Mouse (Mus musculus) adrenal gland, postnatal 10 days (tissue): Measurements from ENCODE around the gene Stat6. TPM values are rescaled to one million over a fixed set of nuclear protein-coding genes. Genes with fewer than 3 reads are reported as not detected.
A peak's percentile ranks its signal among the peaks of the same experiment; 100 is the strongest.

Source experiments
- DNase-seq: peaks from one replicate; pipeline ENCODE4 v3.0.0; 2021; ENCODE audit warnings: mixed read lengths
- total RNA-seq, 2 experiments: library from RNA; stranded (reverse); gene quantifications; 2 replicates each; pipeline ENCODE4 v1.2.3; 2021

The Stat6 gene
- total RNA-seq, 2 experiments from 2014 or later, result 64.7 to 67.8 TPM

DNA sequence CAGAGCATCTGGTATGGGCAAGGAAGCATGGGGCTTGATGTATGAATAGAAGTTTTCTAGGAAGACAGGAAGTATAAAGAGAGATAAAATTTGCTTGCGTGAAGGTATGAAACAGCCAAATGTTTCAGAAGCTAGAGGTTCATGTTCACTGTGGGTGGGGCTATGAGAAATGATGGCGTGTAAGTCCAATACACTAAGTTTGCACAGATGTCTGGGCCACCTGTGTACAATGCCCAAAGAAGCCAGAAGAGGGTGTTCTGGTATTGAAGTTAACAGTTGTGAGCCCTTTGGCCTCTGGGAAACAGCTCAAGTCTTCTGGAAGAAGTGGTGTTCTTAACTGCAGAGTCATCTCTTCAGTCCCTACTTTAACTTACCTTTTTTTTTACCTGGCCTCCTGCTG lies 27.4 kb downstream of the Stat6 start:
- DNase-seq, result no peak

GRCm38 (mm10) chr10:127671276-127671675 lies 28.5 kb downstream of the Stat6 start:
- DNase-seq, result peak; percentile 40

- no peak for DNase-seq
Observed at GRCm38 (mm10) chr10:127674046-127674655, 31.4 kb downstream of the Stat6 start.

GRCm38 (mm10) chr10:127674794-127675522 lies 32.2 kb downstream of the Stat6 start:
- peak; percentile 91 for DNase-seq

DNA sequence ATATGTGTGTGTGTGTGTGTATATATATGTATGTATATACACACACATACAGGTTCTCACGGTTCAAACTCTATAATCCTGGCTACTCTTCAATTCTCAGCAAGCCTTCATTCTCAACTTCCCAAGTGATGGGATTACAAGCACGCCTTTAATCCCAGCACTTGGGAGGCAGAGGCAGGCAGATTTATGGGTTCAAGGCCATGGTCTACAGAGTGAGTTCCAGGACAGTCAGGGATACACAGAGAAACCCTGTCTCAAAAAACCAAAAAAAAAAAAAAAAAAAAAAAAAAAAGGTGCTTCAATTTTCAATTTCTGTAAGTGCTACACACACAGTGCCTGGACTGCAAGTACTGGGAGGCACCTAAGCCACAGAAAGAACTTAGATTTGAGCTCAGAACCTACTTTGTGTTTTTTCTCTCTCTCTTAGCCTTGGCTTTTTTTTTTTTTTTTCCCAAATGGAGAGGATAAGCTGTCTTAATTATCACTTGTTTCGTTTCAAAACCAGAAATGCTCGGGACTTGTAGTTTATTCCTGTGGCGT lies 33.1 kb downstream of the Stat6 start:
- no peak for DNase-seq

- peak; percentile 95 for DNase-seq
Observed at GRCm38 (mm10) chr10:127676691-127677548, 34.1 kb downstream of the Stat6 start.

DNA sequence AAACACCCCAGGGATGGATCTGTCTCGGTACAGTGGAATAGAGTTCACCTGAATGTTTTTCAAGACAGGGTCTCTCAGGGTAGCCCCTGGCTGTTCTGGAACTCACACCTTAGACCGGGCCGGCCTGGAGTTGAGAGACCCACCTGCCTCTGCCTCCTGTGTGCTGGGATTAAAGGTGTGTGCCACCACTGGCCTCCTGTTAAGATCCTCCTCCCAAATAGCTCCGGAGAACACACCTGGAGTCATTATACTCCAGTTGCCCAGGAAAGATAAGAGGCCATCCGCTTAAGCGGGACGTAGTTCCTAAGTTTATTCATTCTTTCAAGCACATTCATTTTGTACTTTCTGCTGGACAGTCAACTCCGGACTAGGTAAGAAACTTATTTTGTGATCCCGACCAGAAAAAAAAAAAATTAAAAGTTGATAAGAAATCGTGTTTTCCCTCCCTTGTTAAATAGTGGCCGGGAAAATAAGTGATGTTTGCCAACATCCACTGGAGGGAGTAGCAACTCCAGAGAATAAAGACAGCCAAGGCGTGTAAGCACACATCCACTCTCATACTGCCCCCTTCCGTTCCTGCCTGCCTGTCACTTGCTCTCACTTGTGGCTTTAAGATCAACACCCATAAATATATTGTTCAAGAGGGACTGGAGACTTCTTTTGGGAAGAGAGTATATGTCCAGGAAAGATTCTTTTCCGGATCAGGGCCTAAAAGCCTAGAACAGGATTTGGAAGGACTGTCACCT lies 35.0 kb downstream of the Stat6 start:
- peak; percentile 79 for DNase-seq

DNA sequence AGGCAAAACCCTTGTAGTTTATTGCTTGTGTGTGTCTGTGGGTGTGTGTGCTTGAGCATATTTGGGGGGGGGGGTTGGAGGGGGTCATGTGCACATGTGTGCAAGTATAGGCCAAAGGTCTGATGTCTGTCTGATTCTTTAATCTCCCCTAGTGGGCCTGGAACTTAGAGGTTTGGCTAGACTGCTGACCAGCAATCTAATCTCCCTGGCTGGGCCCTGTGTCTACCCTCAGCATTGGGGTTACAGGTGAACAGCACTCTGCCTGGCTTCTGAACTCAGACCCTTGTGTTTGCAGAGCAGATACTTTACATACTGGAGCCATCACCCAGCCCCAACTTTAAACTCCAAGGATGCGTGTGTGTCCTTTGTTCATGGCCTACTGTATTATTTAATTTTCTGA lies 36.4 kb downstream of the Stat6 start:
- no peak for DNase-seq

DNA sequence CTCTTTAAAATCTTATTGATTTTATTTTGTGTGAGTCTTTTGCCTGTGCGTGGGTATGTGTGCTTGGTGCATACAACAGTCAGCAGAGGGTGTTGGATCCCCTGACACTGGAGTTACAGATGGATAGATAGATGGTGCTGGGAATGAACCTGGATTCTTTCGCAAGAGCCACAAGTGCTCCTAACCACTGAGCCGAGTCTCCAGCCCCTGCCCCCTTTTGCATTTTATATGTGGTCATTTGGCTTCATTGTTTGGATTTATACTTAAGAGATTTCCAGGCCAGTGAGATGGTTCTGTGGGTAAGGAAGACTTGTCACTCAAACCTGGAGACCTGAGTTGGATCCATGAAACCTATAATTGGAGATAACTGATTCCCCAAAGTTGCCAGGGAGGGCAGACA lies 37.1 kb downstream of the Stat6 start:
- DNase-seq, result no peak

GRCm38 (mm10) chr10:127682886-127683285 lies 40.1 kb downstream of the Stat6 start:
- no peak for DNase-seq

DNA sequence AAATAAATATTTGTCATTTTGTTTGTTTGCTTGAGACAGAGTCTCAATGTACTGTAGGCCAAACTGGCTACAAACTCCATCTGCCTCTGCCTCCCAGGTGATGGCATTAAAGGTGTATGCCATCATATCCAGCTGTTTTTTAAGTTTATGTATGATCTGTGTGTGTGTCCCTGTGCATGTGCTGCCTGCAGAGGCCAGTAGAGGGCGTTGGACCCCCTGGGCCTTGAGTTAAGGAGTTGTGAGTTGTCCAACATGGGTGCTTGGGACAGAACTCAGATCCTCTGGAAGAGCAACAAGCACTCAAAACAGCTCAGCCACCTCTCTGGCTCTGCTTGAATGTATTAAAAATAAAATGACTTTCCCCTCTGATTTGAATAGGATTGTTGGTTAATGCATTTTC lies 48.3 kb downstream of the Stat6 start:
- DNase-seq, result no peak

- no peak for DNase-seq
Observed at GRCm38 (mm10) chr10:127694636-127695035, 51.9 kb downstream of the Stat6 start.

DNA sequence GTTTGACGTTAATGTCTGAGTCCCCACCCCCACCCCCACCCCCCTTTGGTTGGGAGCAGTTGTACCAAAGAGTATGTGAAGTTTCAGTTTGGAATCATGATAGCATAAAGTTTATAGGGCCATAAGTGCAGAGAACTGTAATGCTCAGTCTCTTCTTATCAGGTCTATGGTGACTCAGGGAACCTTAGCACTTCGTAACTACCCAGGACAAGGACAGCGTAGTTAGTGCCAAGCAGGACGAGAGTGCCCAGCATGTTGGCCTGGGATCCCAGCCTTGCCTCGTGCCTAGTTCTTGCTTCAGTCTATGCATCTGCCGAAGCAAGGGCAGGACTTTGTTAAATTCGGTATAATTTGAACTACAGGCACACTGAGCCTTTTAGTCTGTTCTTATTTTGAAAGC lies 53.0 kb downstream of the Stat6 start:
- peak; percentile 55 for DNase-seq

DNA sequence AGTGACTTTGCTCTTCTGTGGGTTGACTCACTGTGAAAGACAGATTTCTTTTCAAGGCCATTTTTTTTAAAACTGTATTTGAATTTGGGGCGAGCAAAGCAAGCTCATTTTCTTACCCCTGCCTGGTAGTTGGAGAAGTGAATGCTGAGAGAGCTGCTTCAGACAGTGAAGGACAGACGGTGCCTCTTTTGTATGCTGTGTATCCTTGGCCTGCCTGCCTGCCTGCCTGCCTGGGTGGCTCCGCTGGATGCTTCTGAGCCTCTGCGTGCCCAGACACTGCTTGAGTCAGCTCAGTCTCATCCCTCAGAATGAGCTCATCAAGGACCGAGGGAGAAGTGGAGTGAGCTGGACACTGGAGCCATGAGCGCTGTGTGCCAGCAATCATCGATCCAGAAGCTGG lies 56.2 kb downstream of the Stat6 start:
- peak; percentile 67 for DNase-seq

DNA sequence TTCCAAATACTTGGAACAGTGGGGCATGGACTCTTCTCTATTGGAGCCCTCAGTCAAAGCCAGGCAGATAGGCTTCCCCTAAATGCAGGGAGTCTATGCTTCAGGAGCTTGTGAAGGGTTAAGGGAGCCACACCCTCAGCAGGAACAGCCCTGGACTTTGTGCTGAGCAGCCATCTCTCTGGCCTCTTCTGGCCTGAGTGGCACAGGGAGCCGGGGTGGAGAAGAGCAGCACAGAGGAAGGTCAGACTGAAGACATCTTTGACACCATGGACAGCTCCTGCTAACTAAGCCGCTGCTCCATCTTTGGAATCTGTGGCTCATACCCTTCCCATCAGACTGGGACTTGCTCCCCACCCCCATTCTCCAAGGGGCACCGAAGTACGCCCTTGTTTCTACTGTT lies 60.5 kb downstream of the Stat6 start:
- peak; percentile 25 for DNase-seq

- no peak for DNase-seq
Observed at GRCm38 (mm10) chr10:127704293-127704692, 61.5 kb downstream of the Stat6 start.

DNA sequence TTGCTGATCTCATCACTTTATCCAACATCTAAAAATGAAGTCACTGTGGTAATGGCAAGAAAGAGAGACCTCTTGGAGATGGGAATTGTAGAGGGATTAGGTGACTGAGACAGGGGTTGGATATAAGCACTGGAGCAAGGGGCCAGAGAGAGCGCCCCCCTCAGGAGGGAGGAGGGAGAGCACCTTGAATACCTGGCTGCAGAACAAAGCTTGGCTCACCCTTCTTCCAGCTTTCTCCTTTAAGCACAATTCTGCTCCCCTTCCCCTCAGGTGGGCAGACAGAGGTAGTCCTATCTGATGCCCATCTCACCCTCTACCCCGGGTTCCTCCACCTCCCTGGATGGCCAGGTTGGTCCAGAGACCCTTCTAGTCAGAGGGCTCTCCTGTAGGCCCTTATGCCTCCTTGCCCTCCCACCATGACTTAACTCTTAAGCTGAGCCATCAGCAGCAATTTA lies 62.0 kb downstream of the Stat6 start, which contains the start of gene Myo1a:
TSS of gene Myo1a (plus strand) at position 405 of the 455 bp plus-strand sequence.
- no peak for DNase-seq

DNA sequence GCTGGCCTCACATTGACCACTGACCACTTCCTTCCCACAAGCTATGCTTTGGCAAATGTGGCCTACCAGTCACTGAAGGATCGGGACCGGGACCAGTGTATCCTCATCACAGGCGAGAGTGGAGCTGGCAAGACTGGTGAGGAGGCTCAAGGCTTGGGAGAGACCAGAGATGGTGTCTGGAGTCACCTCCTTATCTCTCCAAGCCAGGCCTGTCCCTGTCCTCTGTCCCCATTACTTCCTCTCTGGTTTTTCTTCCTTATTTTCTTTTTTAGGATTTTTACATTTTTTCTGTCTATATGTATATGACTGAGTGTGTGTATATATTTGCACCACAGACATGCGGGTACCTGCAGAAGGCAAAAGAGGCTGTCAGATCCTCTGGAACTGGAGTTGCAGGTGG lies 63.0 kb downstream of the Stat6 start:
- DNase-seq, result no peak

DNA sequence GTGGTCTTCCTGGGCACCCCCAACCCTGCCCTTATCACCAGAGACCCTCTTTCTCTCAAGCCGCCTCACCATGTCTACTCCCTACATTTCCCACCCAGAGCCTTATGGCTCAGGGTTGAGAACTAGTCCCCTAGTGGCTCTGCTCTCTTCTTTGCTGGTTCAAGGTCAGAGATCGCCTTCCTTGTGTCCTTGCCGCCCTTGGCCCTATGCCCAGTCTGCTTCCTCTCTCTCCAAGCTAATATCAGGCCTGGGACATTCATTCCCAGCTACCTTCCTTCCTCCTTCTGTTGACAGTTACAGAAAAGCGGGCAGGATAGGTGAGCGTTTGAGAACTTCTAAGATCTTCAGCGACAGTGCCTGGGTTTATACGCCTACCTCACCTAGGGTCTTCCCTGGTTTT lies 64.9 kb downstream of the Stat6 start:
- DNase-seq, result peak; percentile 87

GRCm38 (mm10) chr10:127708850-127709370 lies 66.1 kb downstream of the Stat6 start:
- DNase-seq, result no peak

- DNase-seq, result no peak
Observed at GRCm38 (mm10) chr10:127710331-127710730, 67.5 kb downstream of the Stat6 start.
